Mouse (Mus musculus) lung, postnatal 4 days (tissue): ENCODE measurements around the gene Thsd4.

Experiments used
- DNase-seq, 2 experiments: peaks; one replicate each; pipeline ENCODE4 v3.0.0; 2021

Gene Thsd4

GRCm38 (mm10) chr9:60521806-60522264 lies at the start of gene Thsd4:
Gene Thsd4, minus strand, starts transcription at chr9:60522046.
- peak; percentile 74 to 77 for DNase-seq

DNA sequence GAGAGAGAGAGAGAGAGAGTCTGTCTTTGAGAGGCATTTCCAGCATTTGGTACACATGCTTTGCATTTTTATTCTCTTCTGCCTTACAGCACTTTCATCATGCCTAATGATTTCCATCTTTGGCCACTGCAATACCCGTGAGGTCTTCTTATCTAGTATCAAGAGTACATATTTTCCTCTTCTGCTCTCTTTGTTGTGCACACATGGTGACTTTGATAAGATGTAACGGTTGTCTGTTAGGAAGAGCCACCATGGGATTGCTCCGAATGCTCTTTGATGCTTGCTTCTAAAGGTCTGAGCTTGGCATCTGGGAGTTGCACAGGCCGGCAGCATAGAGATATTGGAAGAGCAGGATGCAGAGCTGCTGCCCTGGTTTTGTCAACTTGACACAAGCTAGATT lies 49.2 kb upstream of the Thsd4 start:
- no peak for DNase-seq

DNA sequence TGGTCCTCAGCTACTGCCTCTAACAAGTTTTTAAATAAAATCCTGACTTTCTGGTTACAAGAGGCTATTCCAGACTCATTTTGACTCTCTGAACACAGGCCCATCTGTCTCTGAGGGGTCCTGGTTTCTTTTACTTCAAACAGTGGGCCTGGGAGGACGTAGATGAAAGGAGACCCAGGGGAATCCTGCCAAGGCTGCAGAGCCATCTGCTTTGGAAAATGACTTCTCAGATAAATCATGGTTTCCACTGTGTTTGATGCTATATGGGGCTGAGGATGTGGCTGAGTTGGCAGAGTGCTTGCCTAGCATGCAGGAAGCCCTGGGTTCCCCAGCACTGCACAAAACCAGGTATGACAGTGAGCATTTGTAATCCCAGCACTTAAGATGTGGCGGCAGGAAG lies 47.5 kb upstream of the Thsd4 start:
- DNase-seq, result no peak

- no peak for DNase-seq
Measured at GRCm38 (mm10) chr9:60563809-60564208, 42.0 kb upstream of the Thsd4 start.

DNA sequence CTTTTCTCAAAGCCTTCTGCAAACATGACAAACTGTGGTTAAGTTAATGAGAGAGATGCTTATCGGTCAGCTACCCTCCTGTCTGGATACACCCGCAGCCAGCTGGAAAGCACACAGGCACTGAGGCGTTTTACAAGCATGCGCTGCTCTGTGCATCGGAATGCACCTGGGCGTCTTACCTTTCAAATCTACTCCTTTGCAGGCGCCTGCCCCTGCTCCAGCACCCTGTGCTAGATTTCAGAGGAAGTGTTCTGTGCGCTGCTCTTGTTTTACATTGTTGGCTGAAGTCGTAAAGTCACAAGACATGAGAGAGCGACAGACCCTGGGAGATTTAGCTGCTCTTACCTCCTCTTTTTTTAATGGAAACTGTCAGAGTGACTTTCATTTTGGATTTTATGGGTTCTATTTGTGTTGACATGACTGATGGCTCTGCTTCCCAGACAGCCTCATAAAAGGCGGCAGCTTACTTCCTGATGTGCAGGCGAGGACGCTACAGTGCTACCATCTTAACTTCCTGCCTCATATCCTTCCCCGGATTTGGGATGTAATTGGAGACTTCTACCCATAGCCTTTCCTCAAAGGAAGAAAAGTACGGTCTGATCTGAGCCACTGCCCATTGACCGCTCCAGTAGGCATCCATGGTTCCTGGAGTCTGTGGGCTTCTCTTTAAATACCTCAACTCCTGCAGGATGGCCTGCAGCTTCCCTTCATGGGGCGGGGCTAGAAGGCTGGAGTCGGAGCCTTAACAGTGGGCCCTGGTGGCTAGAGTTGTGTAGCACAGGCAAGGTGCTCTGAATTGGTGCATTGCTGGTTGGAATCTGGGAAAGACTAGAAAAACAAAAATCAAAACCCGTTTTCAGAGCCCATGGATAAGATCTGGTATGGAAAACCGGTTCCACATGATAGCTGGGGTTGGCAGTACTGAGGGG lies 40.9 kb upstream of the Thsd4 start:
- DNase-seq, result peak in 1 of 2 experiments; percentile 14

- no peak for DNase-seq
Measured at GRCm38 (mm10) chr9:60561641-60562289, 39.9 kb upstream of the Thsd4 start.

- DNase-seq, result no peak
Measured at GRCm38 (mm10) chr9:60558507-60558906, 36.7 kb upstream of the Thsd4 start.

GRCm38 (mm10) chr9:60551238-60551637 lies 29.4 kb upstream of the Thsd4 start:
- no peak for DNase-seq

- peak; percentile 68 to 69 for DNase-seq
Measured at GRCm38 (mm10) chr9:60548182-60548581, 26.3 kb upstream of the Thsd4 start.

GRCm38 (mm10) chr9:60546169-60546568 lies 24.3 kb upstream of the Thsd4 start:
- no peak for DNase-seq

GRCm38 (mm10) chr9:60545361-60546096 lies 23.7 kb upstream of the Thsd4 start:
- DNase-seq, result peak; percentile 31 to 60

GRCm38 (mm10) chr9:60543422-60544015 lies 21.7 kb upstream of the Thsd4 start:
- DNase-seq, result peak; percentile 23 to 36

DNA sequence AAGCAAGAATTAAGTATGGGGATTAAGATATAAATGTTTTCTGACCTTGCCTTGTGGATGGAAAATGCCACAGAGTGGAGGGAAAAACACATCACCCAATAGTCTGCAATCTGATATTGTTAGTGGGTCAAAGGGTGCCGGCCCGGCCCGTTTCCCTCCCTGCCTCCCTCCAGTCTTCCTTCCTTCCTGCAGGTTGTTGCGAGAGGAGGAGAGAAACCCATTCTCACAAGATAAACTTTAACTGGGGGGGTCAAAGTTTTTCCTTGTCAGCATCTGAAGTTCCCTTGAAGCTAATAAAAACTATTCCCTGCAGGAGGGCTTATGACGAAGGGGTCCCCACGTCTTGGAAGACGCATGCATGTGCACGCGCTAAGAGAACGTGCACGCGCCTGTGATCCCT lies 8.5 kb upstream of the Thsd4 start:
- no peak for DNase-seq

DNA sequence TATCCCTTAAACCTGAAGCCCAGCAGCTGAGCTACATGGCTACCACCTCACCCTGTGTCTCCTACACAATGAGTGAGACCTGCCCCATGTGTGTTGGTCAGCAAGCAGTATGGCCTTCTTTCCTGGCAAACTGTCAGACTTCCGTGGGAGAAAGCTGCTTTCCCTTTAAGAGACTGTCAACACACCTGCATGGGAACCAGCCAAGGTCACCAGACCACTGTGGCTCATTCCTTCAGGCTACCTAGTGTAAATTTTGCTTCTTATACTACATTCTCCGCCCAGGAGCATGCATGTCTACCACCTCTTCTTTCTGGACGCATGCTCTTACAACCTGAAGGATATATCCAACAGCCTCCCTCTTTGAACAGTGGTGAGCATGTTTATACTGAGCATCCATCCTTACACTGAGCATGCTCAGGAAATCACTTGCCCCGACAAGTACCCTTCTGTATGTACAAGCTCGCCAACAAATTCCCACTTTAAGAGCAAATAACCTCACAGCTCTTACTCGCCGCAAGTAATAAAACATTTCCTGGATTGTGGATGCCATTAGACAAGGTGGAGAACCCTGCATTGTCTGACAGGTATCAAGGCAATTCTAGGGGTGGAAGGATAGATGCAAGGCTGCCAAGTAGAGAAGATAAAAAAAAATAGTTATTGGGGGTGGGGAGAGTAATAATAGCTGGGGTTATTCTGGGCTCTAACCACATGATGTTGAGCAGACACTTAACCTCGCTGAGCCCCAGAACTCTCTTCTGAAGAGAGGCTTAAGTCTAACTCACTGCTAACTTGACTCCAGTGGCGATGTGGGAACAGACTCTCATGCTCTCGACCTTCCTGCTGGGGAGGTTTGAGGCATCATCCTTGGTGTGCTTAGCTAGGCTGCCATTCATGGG lies 7.8 kb upstream of the Thsd4 start:
- DNase-seq, result peak in 1 of 2 experiments; percentile 24

GRCm38 (mm10) chr9:60528269-60528668 lies 6.4 kb upstream of the Thsd4 start:
- no peak for DNase-seq

GRCm38 (mm10) chr9:60527836-60528235 lies 6.0 kb upstream of the Thsd4 start:
- no peak for DNase-seq

GRCm38 (mm10) chr9:60527051-60527450 lies 5.2 kb upstream of the Thsd4 start:
- DNase-seq, result no peak

GRCm38 (mm10) chr9:60526195-60526594 lies 4.3 kb upstream of the Thsd4 start:
- no peak for DNase-seq

DNA sequence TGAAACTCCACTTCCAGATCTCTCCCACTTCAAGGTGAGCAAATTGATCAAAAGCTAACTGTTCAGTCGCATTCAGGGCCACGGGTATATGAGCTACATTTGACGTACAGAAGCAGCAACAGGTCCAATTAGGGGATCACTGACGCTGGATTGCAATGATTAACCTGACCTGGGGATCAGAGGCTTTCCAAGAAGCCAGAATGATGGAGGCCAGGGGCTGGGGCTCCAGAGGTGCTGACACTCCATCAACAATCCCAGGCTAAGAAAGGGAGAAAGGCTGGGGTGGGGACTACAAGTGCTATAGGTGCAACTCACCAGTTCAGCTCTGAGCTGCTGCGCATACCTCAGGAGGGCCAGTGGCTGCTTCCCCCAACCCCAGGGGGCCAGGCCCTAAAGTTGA lies 703 bp downstream of the Thsd4 start:
- DNase-seq, result no peak

GRCm38 (mm10) chr9:60519601-60520000 lies 2.2 kb downstream of the Thsd4 start:
- no peak for DNase-seq

DNA sequence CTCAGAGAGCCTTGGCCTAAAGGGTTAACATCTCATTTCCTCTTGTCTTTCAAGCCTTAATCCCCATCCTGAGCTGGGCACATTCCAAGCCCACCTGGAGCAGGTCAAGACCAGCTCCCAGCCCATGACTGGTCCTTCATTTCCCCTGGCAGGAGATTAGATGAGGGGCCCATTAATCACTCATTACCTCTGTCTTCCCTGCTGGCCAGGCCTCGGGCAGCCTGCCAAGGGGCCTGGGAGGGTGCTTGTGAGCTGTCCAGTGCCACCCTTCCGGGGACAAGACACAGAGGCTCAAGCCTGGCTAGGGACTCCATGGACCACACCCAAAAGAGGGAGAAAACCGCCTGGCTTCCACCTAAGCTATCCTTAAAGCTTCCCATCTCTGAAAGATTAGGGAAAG lies 3.6 kb downstream of the Thsd4 start:
- DNase-seq, result peak; percentile 45 to 68

DNA sequence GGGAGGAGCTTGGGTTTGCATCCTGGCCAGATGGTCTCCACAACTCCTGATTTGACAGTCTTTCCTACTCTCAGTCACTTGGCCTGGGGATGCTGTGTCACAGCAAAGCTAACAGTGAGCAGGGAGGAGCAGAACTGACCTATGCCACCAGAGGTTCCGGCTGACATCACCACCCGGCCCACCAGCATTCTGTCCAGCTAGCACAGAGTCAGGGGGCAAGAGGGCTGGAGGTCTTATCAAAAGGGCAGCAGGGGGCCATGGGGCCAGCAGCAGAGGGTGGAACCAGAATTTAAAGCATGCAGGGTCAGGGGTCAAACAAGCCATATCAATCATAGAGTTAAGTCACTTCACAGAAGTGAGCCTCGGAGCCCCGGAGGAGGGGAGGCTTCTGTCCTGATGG lies 4.7 kb downstream of the Thsd4 start:
- no peak for DNase-seq
